Mouse (Mus musculus): ENCODE results near the gene 2010111I01Rik.

- no peak for TF ChIP-seq CTCF (conservative IDR thresholded peaks at IDR 0.05; ENCODE audit: insufficient read depth, insufficient read length, low read depth, low read length)
- no peak for TF ChIP-seq POLR2A (IDR thresholded peaks at IDR 0.05; ENCODE audit: low read depth, low read length)
Measured at GRCm38 (mm10) chr13:63238045-63238444, 273.4 kb downstream of the 2010111I01Rik start.

Data from kidney, adult 2 months (tissue).